Mouse (Mus musculus): ENCODE data around the gene Sipa1l1. TPM values are rescaled to one million over a fixed set of nuclear protein-coding genes. Genes with fewer than 3 reads are reported as not detected.

The Sipa1l1 gene
- polyA plus RNA-seq, 1 experiment from 2014 or later, result 23.8 TPM

DNA sequence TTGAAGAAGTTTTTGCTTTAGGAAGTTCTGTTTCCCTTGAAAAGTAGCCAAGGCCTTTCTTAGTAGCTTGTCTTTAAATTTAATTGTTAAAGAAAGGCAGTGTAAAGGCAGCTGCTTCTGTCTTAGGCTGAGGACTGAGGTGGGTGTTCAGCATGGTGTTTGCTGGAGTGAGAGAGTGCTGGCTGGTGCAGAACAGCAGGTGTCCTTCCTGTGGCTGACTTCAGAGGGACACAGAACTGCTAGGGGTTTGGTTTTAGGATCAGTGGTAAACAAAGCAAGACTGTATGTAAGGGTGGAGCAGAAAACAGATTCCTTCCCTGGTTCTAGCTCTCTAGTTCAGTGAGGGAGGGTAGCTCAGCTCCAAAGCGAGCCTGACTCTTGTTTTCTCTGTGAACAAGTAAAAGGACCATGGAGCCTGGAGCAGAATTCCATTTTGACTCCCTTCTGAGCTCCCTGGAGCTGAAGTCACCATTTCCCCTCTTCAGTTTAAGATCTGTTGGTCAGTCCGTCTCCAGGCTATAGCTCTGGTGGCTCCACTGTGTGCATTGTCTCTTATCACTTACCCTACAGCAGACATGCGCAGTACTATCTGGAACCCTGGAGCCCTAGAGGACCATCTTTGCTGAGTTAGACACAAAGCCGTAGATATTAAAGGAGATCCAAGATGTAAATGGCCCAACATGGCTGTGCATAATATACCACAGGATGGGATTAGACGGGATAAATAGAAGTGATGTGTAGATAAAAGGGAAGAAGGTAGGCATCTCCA is 95.1 kb downstream of the Sipa1l1 start:
- Histone ChIP-seq H3K36me3 (no peaks in the 10 kb centered on the region), H3K27me3 (replicated peaks) (no peaks in the 10 kb centered on the region), H3K4me2 (replicated peaks) (no peak overlapping the region), H3K9ac (no peak overlapping the region), H3K9me3 (no peaks in the 10 kb centered on the region), H3K27ac (no peak overlapping the region), H3K4me3 (replicated peaks) (no peak overlapping the region), H3K4me1 (replicated peaks) (0 out of 2 replicates have a peak, but pooled peaks cover 10% of the 10 kb centered on the region)
- no peak for ATAC-seq
- WGBS, result 91% methylated on average over 5 of the region's 5 CpGs

DNA sequence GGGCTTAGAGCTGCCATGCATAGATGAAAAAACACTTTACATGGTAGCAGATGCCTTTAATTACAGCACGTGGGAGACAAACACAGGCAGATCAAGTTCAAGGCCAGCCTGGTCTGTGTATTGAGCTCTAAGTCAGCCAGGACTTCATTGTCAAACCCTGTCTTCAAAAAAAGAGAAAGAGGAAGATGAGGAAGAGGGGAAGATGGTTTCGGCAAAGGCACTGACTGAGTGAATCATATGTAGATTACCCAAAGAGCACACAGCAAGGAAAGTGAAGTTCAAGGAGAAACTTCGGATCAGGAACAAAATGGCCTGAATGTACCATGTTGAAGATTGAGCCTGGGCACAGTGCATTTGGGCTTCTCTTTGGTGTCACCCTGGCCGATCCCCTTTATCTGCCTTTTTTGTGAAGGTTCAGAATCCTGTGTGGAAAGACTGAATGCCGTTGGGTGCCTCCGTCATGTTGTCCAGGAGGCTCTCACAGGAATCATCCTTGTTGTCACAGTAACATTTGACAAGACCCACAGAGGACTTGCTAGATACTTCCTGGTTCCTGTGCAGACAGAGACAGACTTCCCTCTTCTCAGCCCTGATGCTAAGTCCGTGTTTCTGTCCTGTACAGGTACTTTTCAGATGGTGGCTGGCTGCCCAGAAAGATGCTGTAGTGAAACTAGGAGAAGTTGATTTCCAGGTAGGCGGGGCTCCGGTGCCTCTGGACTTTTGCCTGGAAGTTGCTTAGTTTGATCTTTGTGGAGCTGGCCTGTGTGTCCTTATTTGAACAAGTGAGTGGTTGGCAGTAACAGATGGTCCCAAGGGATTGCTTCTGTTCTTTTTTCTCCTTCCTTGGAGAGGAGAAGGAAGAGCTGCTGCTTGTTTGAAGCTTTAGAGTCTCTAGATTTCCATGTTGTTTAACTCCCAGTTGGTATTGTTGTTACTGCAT is 96.5 kb downstream of the Sipa1l1 start:
- H3K27ac ChIP-seq, result no peak overlapping the region
- H3K4me3 ChIP-seq (replicated peaks), result no peak overlapping the region
- H3K4me1 ChIP-seq (replicated peaks), result 0 out of 2 replicates have a peak, but pooled peaks cover 10% of the 10 kb centered on the region
- WGBS, result 77% methylated on average over 9 of the region's 9 CpGs
- peak; percentile 67 for ATAC-seq
- no peaks in the 10 kb centered on the region for H3K9me3 ChIP-seq
- no peak overlapping the region for H3K4me2 ChIP-seq (replicated peaks)
- H3K36me3 ChIP-seq, result no peaks in the 10 kb centered on the region
- no peaks in the 10 kb centered on the region for H3K27me3 ChIP-seq (replicated peaks)
- H3K9ac ChIP-seq, result no peak overlapping the region

DNA sequence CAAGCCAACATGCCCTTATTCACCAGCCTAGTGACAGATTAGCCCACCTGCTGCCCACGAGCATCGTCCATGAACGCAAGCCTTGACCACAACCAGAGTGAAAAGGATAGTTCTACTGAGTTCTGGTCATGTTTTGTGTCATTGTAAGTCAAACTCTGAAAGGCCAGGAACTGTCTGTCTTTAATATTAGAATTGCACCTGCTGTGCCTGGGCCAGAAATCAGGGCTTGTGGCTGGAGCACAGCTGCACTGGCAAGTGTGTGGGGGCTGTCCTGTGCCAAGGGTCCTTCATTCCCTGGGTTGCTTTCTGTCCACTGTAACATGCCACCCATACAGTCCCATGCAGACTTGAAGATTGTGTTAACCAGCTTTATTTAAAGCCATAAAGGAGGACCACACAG is 102.3 kb downstream of the Sipa1l1 start:
- Histone ChIP-seq H3K4me3 (replicated peaks) (no peak overlapping the region), H3K4me2 (replicated peaks) (no peak overlapping the region), H3K27ac (no peak overlapping the region), H3K27me3 (replicated peaks) (no peaks in the 10 kb centered on the region), H3K4me1 (replicated peaks) (peaks cover 2% of the 10 kb centered on the region; the same call in 1 of the 2 replicates), H3K36me3 (no peaks in the 10 kb centered on the region), H3K9me3 (no peaks in the 10 kb centered on the region), H3K9ac (no peak overlapping the region)
- no peak for ATAC-seq
- 92% methylated on average over 3 of the region's 3 CpGs for WGBS

DNA sequence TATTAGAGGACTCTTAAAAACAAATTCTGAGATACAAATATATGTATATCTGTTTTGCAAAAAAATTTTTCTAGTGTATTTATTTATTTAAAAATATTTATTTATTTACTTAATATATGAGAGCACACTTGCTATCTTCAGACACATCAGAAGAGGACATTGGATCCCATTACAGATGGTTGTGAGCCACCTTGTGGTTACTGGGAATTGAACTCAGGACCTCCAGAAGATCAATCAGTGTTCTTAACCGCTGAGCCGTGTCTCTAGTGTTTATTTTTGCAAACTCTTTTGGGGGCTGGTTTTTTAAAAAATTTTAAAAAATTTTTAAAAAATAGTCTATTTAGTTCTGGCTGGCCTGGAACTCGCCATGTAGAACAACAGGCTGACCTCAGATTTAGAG is 104.4 kb downstream of the Sipa1l1 start:
- Histone ChIP-seq H3K27me3 (replicated peaks) (no peaks in the 10 kb centered on the region), H3K4me1 (replicated peaks) (no peaks in the 10 kb centered on the region; the same call in 1 of the 2 replicates), H3K4me2 (replicated peaks) (no peak overlapping the region), H3K4me3 (replicated peaks) (no peak overlapping the region), H3K9ac (no peak overlapping the region), H3K9me3 (no peaks in the 10 kb centered on the region), H3K36me3 (no peaks in the 10 kb centered on the region), H3K27ac (no peak overlapping the region)
- no peak for ATAC-seq
- 83% methylated on average over 3 of the region's 3 CpGs for WGBS

DNA sequence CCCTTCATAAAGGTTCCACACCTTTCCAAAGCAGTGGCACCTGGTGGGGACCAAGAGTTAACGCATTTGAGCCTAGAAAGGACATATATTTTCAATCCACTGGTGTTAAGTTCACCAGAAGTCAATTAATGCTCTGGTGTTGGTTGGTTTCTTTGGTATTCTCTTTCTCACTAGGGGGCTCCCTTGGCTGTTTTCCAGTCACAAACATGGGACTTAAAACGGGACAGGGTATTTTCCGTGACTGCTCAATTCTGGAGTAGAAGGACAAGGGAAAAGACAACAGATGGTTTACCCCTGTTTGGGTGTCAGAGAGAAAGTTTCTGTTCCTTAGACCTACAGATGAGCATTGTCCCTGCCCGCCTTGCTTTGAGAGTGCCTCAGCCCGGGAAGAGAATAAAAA is 105.5 kb downstream of the Sipa1l1 start:
- ATAC-seq, result no peak
- Histone ChIP-seq H3K4me2 (replicated peaks) (no peak overlapping the region), H3K27ac (no peak overlapping the region), H3K36me3 (no peaks in the 10 kb centered on the region), H3K27me3 (replicated peaks) (no peaks in the 10 kb centered on the region), H3K9me3 (no peaks in the 10 kb centered on the region), H3K4me1 (replicated peaks) (no peaks in the 10 kb centered on the region; the same call in 1 of the 2 replicates), H3K4me3 (replicated peaks) (no peak overlapping the region), H3K9ac (no peak overlapping the region)
- 77% methylated on average over 5 of the region's 5 CpGs for WGBS

DNA sequence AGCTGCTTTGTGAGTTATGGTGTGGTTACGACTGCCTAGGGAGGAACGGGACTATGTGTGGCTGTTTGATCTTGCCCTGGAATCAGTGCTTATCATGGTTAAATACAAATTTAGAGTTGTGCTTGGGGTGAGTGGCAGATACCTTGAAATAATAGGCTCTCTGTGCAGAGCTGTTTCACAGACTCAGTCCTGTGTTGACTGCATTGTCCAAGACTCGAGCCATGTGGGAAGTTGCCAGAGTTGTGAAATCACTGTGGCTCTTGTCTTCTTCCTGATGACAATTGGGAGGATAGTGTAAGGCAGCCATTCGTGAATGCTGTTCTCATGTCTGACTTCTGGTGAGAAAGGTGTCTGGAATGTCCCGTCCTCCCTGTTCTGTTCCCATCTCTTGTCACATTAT is 106.6 kb downstream of the Sipa1l1 start:
- H3K9me3 ChIP-seq, result no peaks in the 10 kb centered on the region
- H3K4me3 ChIP-seq (replicated peaks), result no peak overlapping the region
- H3K27me3 ChIP-seq (replicated peaks), result no peaks in the 10 kb centered on the region
- 54% methylated on average over 5 of the region's 5 CpGs for WGBS
- H3K27ac ChIP-seq, result no peak overlapping the region
- H3K36me3 ChIP-seq, result no peaks in the 10 kb centered on the region
- H3K4me2 ChIP-seq (replicated peaks), result no peak overlapping the region
- ATAC-seq, result no peak; the same call in 1 of the 2 replicates
- no peaks in the 10 kb centered on the region; the same call in 1 of the 2 replicates for H3K4me1 ChIP-seq (replicated peaks)
- no peak overlapping the region for H3K9ac ChIP-seq

DNA sequence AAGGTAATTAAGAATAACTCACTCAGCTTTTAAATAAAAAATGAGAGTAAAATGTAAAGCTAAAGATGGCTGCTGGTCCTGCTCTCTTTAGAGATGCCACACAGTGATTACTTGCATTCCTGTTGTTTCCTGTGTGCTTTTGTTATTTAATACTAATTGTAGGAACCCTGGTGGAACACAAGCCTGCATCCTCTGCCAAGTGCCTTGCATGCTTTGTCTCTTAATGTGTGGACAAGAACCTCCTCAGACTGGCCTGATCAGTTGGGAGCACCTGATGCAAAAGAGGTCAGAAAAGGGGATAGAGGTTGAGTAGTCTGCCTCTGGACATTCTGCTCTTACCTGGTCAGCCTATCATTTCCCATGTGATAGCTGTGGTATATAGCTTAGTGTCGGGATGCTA is 107.5 kb downstream of the Sipa1l1 start:
- H3K9ac ChIP-seq, result no peak overlapping the region
- H3K4me1 ChIP-seq (replicated peaks), result no peaks in the 10 kb centered on the region; the same call in 1 of the 2 replicates
- H3K36me3 ChIP-seq, result no peaks in the 10 kb centered on the region
- no peaks in the 10 kb centered on the region for H3K9me3 ChIP-seq
- H3K27ac ChIP-seq, result no peak overlapping the region
- no peak overlapping the region for H3K4me2 ChIP-seq (replicated peaks)
- H3K4me3 ChIP-seq (replicated peaks), result no peak overlapping the region
- ATAC-seq, result no peak
- H3K27me3 ChIP-seq (replicated peaks), result no peaks in the 10 kb centered on the region
- 100% methylated on average over 1 of the region's 1 CpGs for WGBS

DNA sequence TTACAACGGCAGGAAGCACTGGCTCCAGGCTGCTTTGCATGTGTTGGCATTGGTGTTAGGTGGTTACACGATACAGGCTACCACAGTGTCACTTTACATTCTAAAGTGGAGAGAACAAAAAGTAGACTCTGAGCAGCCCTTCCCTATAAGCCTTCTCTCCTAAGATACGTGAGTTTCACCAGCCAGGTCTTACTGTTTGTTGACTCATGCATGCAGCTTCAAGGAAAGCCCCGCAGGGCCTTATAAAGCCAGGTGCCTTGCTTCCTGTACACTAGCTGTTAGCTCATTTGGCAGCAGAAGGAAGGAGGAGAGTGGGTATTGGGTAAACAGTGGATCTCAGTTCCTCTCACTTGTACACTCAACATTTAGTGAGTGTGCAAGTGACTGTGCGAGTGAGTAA is 115.5 kb downstream of the Sipa1l1 start:
- Histone ChIP-seq H3K36me3 (no peaks in the 10 kb centered on the region), H3K9me3 (no peaks in the 10 kb centered on the region), H3K27me3 (replicated peaks) (no peaks in the 10 kb centered on the region), H3K4me2 (replicated peaks) (no peak overlapping the region), H3K4me3 (replicated peaks) (no peak overlapping the region), H3K4me1 (replicated peaks) (peaks cover 2% of the 10 kb centered on the region; the same call in 1 of the 2 replicates), H3K9ac (no peak overlapping the region), H3K27ac (no peak overlapping the region)
- peak; percentile 77 for ATAC-seq
- 68% methylated on average over 5 of the region's 5 CpGs for WGBS

DNA sequence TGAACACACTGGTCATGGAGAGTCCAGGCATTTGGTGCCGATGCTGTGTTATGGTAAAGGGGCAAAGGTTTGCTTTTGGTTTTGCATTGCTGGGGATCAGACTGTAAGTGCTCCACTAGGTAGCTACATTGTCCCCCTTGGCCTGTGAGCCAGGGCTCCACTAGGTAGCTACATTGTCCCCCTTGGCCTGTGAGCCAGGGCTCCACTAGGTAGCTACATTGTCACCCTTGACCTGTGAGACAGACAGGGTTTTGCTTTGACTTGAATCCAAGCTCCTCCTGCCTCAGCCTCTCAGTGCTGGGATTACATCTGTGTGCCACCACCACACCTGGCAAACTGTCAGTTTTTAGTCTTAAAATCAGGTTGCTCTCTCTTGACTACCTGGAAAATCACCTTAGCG is 115.9 kb downstream of the Sipa1l1 start:
- Histone ChIP-seq H3K4me2 (replicated peaks) (no peak overlapping the region), H3K4me1 (replicated peaks) (peaks cover 2% of the 10 kb centered on the region; the same call in 1 of the 2 replicates), H3K27ac (no peak overlapping the region), H3K9ac (no peak overlapping the region), H3K4me3 (replicated peaks) (no peak overlapping the region), H3K27me3 (replicated peaks) (no peaks in the 10 kb centered on the region), H3K9me3 (no peaks in the 10 kb centered on the region), H3K36me3 (no peaks in the 10 kb centered on the region)
- peak; percentile 49; the same call in 1 of the 2 replicates for ATAC-seq
- 78% methylated on average over 2 of the region's 2 CpGs for WGBS

DNA sequence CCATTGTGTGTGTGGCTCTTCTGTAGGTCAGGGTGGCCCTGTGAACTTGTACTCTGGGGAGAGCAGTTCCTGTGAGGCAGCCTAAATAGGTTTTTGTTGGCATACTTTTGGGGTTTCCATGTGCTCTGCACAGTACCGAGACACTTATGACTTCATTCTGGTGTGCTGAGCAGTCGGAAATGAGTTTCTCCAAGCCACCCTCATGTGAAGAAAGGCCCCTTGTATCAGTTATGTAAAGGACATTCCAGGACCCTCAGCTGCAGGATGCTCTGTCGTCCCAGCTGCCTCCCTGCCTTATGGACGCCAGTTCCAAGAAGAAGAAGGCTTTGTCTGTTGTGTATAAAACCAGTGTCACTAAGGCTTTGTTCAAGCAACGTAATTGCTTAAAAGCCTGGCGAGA is 116.9 kb downstream of the Sipa1l1 start:
- H3K4me3 ChIP-seq (replicated peaks), result no peak overlapping the region
- ATAC-seq, result 0 out of 2 replicates have a peak, but pooled peaks have one; percentile 31
- WGBS, result 67% methylated on average over 6 of the region's 6 CpGs
- H3K27ac ChIP-seq, result no peak overlapping the region
- no peaks in the 10 kb centered on the region for H3K9me3 ChIP-seq
- H3K9ac ChIP-seq, result no peak overlapping the region
- peaks cover 2% of the 10 kb centered on the region; the same call in 1 of the 2 replicates for H3K4me1 ChIP-seq (replicated peaks)
- H3K27me3 ChIP-seq (replicated peaks), result no peaks in the 10 kb centered on the region
- H3K36me3 ChIP-seq, result no peaks in the 10 kb centered on the region
- H3K4me2 ChIP-seq (replicated peaks), result no peak overlapping the region

DNA sequence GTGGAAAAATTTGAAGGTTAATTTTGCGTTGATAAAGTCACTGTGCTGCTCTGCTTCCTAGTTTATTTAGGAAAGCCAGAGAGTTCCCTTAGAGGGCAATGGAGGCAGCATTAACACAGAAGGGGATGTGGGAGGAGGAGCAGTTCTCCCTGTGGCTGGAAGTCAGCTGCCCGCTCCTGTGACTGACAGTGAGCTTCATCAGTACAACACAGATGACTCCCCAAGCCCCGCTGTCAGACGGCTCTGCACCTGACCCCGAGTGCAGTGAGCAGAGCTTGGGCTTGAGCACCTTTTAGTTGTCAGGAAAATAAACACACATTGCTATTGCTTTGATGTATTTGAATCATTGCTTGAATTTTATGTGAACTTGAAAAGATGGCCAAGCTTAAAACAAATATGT is 117.7 kb downstream of the Sipa1l1 start:
- WGBS, result 47% methylated on average over 5 of the region's 5 CpGs
- Histone ChIP-seq H3K27ac (no peak overlapping the region), H3K36me3 (no peaks in the 10 kb centered on the region), H3K27me3 (replicated peaks) (no peaks in the 10 kb centered on the region), H3K9me3 (no peaks in the 10 kb centered on the region), H3K9ac (no peak overlapping the region), H3K4me1 (replicated peaks) (peaks cover 2% of the 10 kb centered on the region; the same call in 1 of the 2 replicates), H3K4me3 (replicated peaks) (no peak overlapping the region), H3K4me2 (replicated peaks) (no peak overlapping the region)
- ATAC-seq, result no peak

DNA sequence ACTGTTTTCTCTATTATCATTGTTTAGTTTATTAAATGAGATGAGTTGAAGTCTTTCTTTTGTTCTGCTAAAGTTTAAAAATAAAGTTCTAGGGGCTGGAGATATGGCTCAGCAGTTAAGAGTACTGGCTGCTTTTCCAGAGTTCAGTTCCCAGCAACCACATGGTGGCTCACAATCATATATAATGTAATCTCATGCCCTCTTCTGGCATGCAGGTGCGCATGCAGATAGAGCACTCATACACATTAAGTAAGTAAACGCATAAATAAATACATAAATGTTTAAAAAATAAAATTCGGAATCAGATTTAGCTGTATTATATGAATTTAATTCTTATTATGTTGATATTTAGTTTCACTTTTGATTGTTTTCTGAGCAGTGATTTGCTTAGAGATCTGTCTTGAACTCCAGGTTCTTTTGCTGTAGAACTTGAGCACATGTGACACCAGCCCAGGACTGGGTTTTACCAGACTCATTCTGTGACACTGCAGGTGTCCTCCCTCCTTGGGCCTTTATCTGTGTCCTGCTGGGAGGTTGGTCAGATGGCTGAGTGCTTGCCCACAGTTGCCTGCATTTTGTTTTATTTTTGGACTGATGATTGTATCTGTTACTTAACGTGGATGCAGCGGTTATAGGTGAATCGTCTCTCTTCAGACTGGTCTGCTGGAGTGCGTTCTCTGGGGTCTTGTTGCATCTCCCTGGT is 124.6 kb downstream of the Sipa1l1 start:
- Histone ChIP-seq H3K4me3 (replicated peaks) (no peak overlapping the region), H3K27ac (no peak overlapping the region), H3K36me3 (no peaks in the 10 kb centered on the region), H3K9me3 (no peaks in the 10 kb centered on the region), H3K4me1 (replicated peaks) (no peaks in the 10 kb centered on the region), H3K9ac (no peak overlapping the region), H3K27me3 (replicated peaks) (no peaks in the 10 kb centered on the region), H3K4me2 (replicated peaks) (no peak overlapping the region)
- ATAC-seq, result no peak
- WGBS, result 92% methylated on average over 7 of the region's 7 CpGs

Data from intestine, embryonic 15.5 days (tissue).